Mouse (Mus musculus) c-Kit-positive CD71-negative TER-119-negative erythroid progenitor cells, embryonic 14.5 days (primary cell): ENCODE results near the gene Hist2h2be.
"Not testable (repeated sequence)": the region's sequence is repeated elsewhere in the genome, so short reads cannot be mapped to it uniquely, and the experiment has no call there.

ENCODE experiments used
- DNase-seq: peaks from one replicate; pipeline ENCODE4 v3.0.0-alpha.2; 2013; ENCODE audit warnings: low read depth

Hist2h2be gene

GRCm38 (mm10) chr3:96220765-96221639 is at the start of gene Hist2h2be, which contains the start of gene Hist2h2ac:
Gene Hist2h2be (plus strand): TSS chr3:96221119.
Gene Hist2h2ac (minus strand): TSS chr3:96220880.
- DNase-seq: peak; percentile 96

GRCm38 (mm10) chr3:96171583-96172196 is 49.2 kb upstream of the Hist2h2be start:
- no peak for DNase-seq

- peak; percentile 73 for DNase-seq
Observed at GRCm38 (mm10) chr3:96172197-96173178, 48.4 kb upstream of the Hist2h2be start, which contains the start of gene Sf3b4. Gene Sf3b4 (plus strand): TSS chr3:96172332.

GRCm38 (mm10) chr3:96173185-96173584 is 47.7 kb upstream of the Hist2h2be start:
- no peak for DNase-seq

- DNase-seq: not testable (repeated sequence)
Observed at GRCm38 (mm10) chr3:96174042-96174441, 46.9 kb upstream of the Hist2h2be start.

GRCm38 (mm10) chr3:96175251-96175650 is 45.7 kb upstream of the Hist2h2be start:
- DNase-seq: no peak

- no peak for DNase-seq
Observed at GRCm38 (mm10) chr3:96178427-96178826, 42.5 kb upstream of the Hist2h2be start.

GRCm38 (mm10) chr3:96178902-96179301 is 42.0 kb upstream of the Hist2h2be start:
- DNase-seq: no peak

GRCm38 (mm10) chr3:96179531-96179930 is 41.4 kb upstream of the Hist2h2be start:
- no peak for DNase-seq

GRCm38 (mm10) chr3:96180727-96181477 is 40.0 kb upstream of the Hist2h2be start, which contains the start of gene Sv2a:
Gene Sv2a (plus strand): TSS chr3:96181151.
- no peak for DNase-seq

GRCm38 (mm10) chr3:96181510-96182381 is 39.2 kb upstream of the Hist2h2be start:
- DNase-seq: no peak

GRCm38 (mm10) chr3:96182382-96182776 is 38.5 kb upstream of the Hist2h2be start:
- DNase-seq: no peak

- no peak for DNase-seq
Observed at GRCm38 (mm10) chr3:96192977-96193376, 27.9 kb upstream of the Hist2h2be start.

- no peak for DNase-seq
Observed at GRCm38 (mm10) chr3:96194966-96195365, 26.0 kb upstream of the Hist2h2be start.

- no peak for DNase-seq
Observed at GRCm38 (mm10) chr3:96195616-96196313, 25.2 kb upstream of the Hist2h2be start.

GRCm38 (mm10) chr3:96196437-96197128 is 24.3 kb upstream of the Hist2h2be start:
- DNase-seq: no peak

- peak; percentile 67 for DNase-seq
Observed at GRCm38 (mm10) chr3:96197129-96197749, 23.7 kb upstream of the Hist2h2be start.

- no peak for DNase-seq
Observed at GRCm38 (mm10) chr3:96198181-96198580, 22.7 kb upstream of the Hist2h2be start.
